Mouse (Mus musculus): Measurements from ENCODE around the gene Tinagl1. TPM values are rescaled to one million over a fixed set of nuclear protein-coding genes. Genes with fewer than 3 reads are reported as not detected.

Tinagl1 gene
- 10 to 100 TPM; 56.0 to 69.2 TPM for total RNA-seq (2021)

- no peak for DNase-seq (ENCODE audit: low spot score)
- intact Hi-C loops (cut with DNase I): no loop called here
These were observed at the start of gene Tinagl1 for GRCm38 (mm10) chr4:130175072-130175711. TSS of gene Tinagl1 (minus strand) at chr4:130175122.

DNA sequence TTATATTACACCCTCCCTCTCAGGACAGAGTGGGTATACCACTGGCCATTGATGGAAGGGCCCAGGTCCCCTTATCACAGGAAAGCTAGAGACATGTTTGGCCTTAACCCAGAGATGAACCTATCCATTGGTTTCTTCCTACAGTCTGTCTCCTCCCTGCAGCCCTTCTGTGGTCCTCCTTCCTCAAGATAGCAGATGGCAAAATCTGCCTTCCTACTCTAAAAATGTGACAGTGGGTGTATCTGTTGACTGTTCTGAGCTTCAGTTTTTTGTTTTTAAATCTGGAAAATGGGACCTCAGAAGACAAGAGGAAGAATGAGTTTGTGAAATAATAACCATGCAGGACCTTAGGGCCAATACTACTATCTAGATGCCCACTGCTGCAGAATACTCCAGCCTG is 49.1 kb upstream of the Tinagl1 start:
- intact Hi-C loops (cut with DNase I): no loop called here
- DNase-seq (ENCODE audit: low spot score): no peak

- no peak for DNase-seq (ENCODE audit: low spot score)
These were observed 47.3 kb upstream of the Tinagl1 start, which contains the start of gene Gm853 for GRCm38 (mm10) chr4:130222179-130222578. TSS of gene Gm853 (minus strand) at chr4:130222401.

GRCm38 (mm10) chr4:130220176-130220575 is 45.3 kb upstream of the Tinagl1 start:
- intact Hi-C loops (cut with DNase I): no loop called here
- DNase-seq (ENCODE audit: low spot score): no peak

More at GRCm38 (mm10) chr4:130222179-130222578, 47.3 kb upstream of the Tinagl1 start, which contains the start of gene Gm853:
- intact Hi-C loops (cut with DNase I): no loop called here

GRCm38 (mm10) chr4:130215392-130215791 is 40.5 kb upstream of the Tinagl1 start:
- DNase-seq (ENCODE audit: low spot score): no peak
- intact Hi-C loops (cut with DNase I): no loop called here

DNA sequence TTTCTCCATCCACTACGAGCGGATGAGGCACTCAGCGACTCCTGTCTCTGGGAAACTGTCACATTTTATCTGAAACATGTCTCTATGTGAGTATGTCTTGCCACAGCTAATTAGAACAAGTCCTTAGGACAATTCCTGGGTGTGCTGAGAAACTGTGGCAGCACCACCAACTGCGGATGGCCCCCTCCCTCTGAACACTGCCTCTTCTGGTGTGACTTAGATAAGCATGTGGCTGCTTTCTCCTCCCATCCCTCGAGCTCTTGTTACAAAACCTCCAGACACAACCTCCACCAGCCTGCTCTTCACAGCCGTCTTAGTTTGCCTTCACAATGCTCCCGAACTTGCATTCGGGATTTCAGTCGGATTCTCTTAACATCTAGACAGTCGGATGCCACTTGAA is 38.9 kb upstream of the Tinagl1 start:
- no peak for DNase-seq (ENCODE audit: low spot score)

DNA sequence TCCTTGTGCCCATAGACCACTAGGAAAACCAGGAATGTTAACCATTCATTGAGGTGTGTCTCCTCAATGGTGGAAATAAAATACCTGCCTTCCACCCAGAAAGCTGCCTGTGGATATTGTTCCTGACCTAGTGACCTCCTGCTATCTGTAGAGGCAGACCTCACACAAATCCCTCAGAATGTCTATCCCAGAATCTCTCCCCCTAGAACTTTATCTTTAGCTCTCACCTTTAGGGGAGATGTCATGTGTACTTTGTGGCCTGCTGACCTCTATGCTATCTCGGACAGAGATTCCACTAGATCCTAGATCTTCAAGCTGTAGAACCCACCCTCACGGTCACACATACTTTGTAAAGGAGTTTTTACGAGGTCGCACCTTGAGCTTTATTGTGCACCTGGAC is 38.3 kb upstream of the Tinagl1 start:
- intact Hi-C loops (cut with DNase I): no loop called here
- DNase-seq (ENCODE audit: low spot score): no peak

More for the DNA sequence above, 38.9 kb upstream of the Tinagl1 start:
- intact Hi-C loops (cut with DNase I): no loop called here

DNA sequence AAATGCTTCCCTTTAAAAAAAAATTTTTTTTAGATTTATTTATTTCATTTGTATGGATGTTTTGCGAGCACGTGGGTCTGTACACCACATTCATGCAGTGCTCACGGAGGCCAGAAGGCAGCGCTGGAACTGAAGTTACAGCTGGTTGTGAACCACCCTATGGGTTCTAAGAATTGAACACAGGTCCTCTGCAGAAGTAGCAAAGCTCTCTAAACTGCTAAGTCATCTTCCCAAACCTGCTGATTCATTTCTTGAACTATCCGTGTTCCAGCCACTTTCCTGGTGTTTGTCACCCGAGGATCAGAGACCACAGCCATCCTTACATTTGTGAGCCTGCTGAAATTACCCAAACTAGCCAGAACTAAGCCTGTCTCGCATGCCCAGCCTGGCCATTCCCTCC is 37.5 kb upstream of the Tinagl1 start:
- DNase-seq (ENCODE audit: low spot score): no peak
- intact Hi-C loops (cut with DNase I): no loop called here

DNA sequence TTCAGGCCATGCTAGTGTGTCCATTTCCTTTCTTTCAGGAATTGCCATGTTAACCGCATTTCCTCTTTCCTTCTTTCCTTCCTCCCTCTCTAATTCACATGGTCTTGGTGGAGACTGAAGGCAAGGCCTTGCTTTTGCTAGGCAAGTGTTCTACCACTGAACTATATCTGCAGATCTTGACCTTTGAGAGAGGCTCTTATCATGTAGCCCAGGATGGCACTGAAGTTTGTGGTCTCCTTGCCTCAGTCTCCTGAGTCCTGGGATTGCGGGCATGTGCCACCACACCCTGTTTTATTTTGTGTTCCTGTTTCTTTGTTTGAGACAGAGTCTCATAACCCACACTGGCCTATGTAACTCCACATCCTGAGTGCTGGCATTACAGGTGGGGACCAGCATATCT is 36.9 kb upstream of the Tinagl1 start:
- no peak for DNase-seq (ENCODE audit: low spot score)

DNA sequence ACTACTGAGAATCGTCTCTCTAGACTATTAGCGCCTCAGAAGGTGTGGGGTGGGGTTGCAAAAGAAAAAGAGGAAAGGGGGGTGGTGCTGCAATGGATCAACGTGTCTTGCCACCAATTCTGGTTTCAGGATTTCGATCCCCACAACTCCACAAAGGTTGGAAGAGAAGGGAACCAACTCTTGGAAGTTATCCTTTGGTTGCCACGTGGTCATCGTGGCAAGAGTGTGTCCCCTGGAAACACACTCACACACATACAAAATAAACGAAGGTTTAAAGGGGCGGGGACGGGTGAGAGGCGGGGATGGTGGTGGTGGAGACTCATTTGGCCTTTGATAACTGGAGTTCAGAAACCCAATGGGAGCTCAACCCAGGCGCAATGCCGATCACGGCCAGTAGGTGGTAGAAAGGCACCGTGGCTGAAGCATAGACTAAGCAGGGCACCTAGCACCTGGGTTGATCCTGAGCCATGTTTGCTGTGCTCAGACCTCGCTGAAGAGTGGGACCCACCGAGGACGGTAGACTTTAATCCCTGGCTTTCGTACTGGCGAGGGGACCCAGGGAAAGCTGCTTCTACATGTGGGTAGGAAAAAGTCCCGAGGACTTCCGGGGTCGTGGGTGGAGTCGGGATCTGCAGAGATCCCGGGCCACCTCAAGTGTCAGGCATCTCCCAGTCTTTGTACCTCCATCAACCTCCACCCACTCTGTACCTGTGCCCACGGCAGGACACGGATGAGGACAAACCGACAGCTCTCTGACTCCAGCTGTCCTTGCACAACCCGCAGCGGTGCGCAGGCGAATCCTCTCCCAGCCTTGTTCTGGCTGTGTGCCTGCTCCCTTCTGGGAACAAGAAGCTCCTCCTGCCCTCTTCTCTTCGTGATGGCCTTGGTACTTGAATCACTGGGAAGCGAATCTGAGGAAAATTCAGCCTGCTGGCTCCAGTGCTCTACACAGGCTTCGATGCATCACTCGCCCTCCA is 24.1 kb upstream of the Tinagl1 start:
- intact Hi-C loops (cut with DNase I): loop anchor here (1.0 to 2.0 kb wide), 2 partner anchors 47 to 92 kb away; no protein-coding TSS in a partner anchor
- DNase-seq (ENCODE audit: low spot score): peak; percentile 38

More for the DNA sequence above, 36.9 kb upstream of the Tinagl1 start:
- intact Hi-C loops (cut with DNase I): no loop called here

DNA sequence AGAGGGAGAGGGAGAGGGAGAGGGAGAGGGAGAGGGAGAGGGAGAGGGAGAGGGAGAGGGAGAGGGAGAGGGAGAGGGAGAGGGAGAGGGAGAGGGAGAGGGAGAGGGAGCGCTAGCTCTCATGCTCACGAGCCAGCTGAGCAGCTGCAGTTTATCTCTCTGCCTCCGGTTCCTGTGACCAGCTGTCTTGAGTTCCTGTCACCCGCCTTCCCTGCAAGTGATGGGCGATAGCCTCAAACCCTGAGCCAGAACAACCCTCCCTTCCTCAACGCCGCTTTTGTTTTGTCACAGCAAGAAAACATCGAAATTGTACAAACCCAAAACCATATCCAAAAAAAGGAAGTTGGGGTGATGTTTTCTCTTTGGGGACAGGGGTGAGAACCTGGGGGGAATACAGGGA is 21.6 kb upstream of the Tinagl1 start:
- no peak for DNase-seq (ENCODE audit: low spot score)
- intact Hi-C loops (cut with DNase I): no loop called here

DNA sequence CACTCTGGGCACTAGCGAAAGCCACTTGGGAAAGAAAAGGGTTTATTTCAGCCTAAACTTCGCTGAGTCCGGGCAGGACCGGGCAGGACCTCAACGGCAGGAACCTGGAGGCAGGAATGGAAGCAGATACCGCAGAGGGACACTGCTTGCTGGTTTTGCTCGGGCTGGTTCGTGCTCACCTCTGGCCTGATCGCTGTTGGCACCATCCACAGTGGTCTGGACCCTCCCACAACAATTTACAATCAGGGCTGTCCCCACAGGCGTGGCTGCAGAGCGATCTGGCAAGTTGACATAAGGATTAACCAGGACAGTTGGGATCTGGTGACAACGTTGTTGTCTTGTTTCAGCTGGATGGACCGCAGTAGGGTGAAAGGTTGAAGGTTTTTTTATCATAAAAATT is 21.0 kb upstream of the Tinagl1 start:
- DNase-seq (ENCODE audit: low spot score): no peak
- intact Hi-C loops (cut with DNase I): no loop called here

DNA sequence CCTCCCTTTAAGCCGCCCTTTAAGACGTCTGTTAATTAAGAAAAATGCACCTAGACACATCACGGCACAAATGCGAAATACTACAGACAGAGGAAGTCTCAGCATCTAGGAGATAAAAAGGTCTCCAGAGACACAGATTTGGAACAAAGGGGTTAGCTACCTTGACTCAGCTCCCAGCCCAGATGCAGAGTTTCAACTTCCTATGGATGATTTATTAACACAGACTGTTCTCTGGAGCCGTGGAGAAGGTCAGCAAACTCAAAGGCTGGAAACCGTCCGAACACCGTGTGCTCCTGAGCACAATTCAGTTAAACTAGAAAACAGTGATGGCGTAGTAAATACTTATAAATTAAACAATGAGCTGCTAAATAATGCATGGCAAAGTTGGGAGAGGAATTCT is 17.3 kb upstream of the Tinagl1 start:
- intact Hi-C loops (cut with DNase I): no loop called here
- DNase-seq (ENCODE audit: low spot score): no peak

DNA sequence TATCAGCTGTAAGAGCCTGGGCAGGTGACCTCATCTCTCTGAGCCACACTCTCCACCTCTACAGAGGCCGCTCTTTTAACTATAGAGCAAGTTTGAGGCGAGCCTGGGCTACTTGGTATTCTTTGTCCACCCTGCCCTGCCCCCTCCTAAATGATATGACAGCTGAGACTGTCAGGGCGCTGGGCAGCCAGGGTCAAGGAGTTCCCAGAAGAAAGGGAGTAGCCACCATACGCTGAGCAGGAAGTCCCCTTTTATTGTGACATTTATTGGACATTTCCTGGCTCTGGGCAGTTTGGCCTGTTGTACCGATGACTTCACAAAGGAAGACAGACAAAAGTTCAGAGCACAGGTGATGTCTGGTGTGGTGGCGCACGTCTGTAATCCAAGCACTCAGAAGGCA is 14.7 kb upstream of the Tinagl1 start:
- intact Hi-C loops (cut with DNase I): loop anchor here (1.0 to 5.0 kb wide), 4 partner anchors 16 to 231 kb away; no protein-coding TSS in a partner anchor
- DNase-seq (ENCODE audit: low spot score): no peak

GRCm38 (mm10) chr4:130188806-130189297 is 13.9 kb upstream of the Tinagl1 start:
- DNase-seq (ENCODE audit: low spot score): peak; percentile 61
- intact Hi-C loops (cut with DNase I): loop anchor here (1.0 to 5.0 kb wide), 4 partner anchors 16 to 230 kb away; no protein-coding TSS in a partner anchor

DNA sequence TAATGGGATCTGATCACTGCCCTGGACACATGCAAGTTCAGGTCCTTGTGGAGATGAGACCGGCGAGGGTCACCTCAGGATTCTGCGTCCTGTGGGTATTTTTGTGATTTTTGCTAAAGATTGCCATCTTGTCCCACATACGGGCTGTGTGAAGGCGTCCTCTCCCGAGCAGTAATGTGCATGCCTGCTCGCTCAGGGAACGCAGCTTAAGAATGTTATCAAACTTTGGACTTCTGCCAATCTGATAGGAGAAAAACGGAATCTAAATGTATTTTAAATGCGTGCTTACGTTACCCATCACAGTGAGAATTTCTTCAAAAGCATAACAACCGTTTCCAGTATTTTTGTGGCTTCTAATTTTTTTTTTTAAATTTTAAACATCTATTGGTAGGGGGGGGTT is 12.0 kb upstream of the Tinagl1 start:
- DNase-seq (ENCODE audit: low spot score): no peak
- intact Hi-C loops (cut with DNase I): loop anchor here (5.0 kb wide), 1 partner anchor 150 kb away; no protein-coding TSS in a partner anchor

DNA sequence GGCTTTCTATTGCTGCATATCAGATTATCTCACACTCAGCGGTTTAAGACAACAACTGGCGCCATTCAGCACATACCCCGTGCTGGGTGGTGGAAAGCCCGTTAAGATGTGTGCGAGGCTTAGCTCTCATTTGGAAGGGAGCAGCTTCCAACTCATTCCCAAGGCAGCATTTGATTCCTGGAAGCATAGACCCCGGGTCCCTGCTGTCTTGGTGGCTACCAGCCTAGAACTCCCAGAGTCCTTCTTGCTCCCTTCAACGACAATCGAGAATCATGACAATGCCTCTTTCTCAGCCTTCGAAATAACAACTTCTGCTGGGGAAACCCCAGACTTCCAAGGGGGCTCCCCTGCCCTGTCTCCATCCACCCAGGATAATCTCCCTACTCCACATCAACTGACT is 11.5 kb upstream of the Tinagl1 start:
- DNase-seq (ENCODE audit: low spot score): no peak
- intact Hi-C loops (cut with DNase I): loop anchor here (5.0 kb wide), 1 partner anchor 149 kb away; no protein-coding TSS in a partner anchor

DNA sequence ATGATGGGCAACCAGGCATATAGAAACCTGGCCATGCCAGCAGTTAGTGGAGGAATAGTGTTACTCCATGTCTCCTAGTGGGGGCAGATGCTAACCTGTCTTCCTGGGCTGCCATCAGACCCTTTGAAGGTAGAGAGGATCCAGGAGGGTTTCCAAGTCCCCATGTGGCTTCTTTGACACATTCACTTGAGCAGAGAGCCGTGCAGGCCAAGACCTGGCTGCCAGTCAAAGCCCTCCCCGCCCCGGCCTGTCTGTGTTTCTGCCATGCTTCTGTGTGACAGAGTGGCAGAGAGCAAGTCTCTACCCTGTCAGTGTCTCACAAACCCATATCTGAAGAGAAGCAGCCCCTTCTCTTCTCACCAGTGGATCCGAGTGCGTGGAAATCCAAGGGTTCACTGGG is 9.0 kb upstream of the Tinagl1 start:
- intact Hi-C loops (cut with DNase I): no loop called here
- no peak for DNase-seq (ENCODE audit: low spot score)

DNA sequence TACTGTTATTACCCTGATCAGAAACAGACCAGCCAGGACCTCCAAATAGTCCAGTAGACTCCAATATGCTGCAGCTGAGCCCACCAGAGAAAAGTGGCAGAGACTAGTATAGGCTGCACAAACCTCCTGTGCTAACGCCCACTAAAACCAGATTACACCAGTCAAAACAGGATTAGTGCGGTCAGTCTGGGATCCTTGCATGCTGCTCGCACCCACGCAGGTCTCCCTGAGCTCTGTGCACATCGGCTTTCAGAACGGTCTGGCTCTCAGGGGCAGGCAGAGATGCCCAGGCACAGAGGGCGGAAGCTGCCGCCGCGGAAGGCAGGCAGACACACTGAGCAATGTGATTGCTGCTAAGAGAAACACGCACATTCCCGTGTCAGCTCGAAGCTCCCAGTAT is 8.1 kb upstream of the Tinagl1 start:
- DNase-seq (ENCODE audit: low spot score): no peak
- intact Hi-C loops (cut with DNase I): no loop called here

DNA sequence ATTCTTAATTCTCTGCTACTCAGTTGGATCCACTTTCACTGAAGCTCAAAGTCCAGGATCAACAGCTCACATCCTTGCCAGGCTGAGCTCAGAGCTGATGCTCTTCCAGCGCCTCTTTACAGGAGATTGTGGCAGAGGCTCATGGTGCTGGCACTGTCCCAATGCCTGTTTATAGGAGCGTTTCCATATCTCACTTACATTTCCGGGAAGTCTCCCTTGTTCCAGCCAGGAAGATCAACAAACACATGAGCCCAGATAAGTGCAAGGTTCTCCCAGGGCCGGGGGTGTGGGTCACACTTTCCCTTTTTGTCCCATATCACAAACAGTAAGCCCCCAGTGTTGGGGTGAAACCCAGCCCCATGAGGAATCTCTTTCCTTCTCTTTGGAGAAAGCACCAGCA is 7.0 kb upstream of the Tinagl1 start:
- DNase-seq (ENCODE audit: low spot score): no peak
- intact Hi-C loops (cut with DNase I): no loop called here
